Mouse (Mus musculus) forebrain, postnatal 0 days (tissue): ENCODE measurements around the gene Ampd2. TPM values are rescaled to one million over a fixed set of nuclear protein-coding genes. Genes with fewer than 3 reads are reported as not detected.

Experiments
- ATAC-seq: fragments of 200-750 bp; cut with Nextera tagmentation; 2 replicates; pipeline ENCODE4 v1.8.0; 2017; ENCODE audit warnings: mild to moderate bottlenecking, moderate library complexity
- DNase-seq: peaks from one replicate; pipeline ENCODE4 v3.0.0-alpha.2; 2015
- H3K27ac ChIP-seq: fragments of 300-500 bp; sonication (generic); 2 replicates; pipeline ENCODE4 v1.5.1; 2014; ENCODE audit warnings: low read depth, mild to moderate bottlenecking, antibody characterized with exemption, low read length, moderate library complexity, mixed read lengths
- H3K27me3 ChIP-seq: fragments of 300-500 bp; sonication (generic); 2 replicates; pipeline ENCODE4 v1.6.1; 2014; ENCODE audit warnings: mild to moderate bottlenecking, low read length, mixed read lengths; ENCODE audit not compliant: insufficient read depth
- H3K36me3 ChIP-seq: fragments of 300-500 bp; sonication (generic); 2 replicates; pipeline ENCODE4 v1.6.1; 2014; ENCODE audit warnings: mild to moderate bottlenecking, moderate library complexity; ENCODE audit not compliant: insufficient read depth
- H3K4me1 ChIP-seq: fragments of 300-500 bp; sonication (generic); 2 replicates; pipeline ENCODE4 v1.6.1; 2014; ENCODE audit warnings: antibody characterized with exemption; ENCODE audit not compliant: insufficient read depth
- H3K4me2 ChIP-seq: fragments of 300-500 bp; sonication (generic); 2 replicates; pipeline ENCODE4 v1.6.1; 2014; ENCODE audit warnings: low read depth, mild to moderate bottlenecking, moderate library complexity
- H3K4me3 ChIP-seq: fragments of 300-500 bp; sonication (generic); 2 replicates; pipeline ENCODE4 v1.5.1; 2014; ENCODE audit warnings: low read depth, low read length, mixed read lengths
- H3K9ac ChIP-seq: fragments of 300-500 bp; sonication (generic); 2 replicates; pipeline ENCODE4 v1.6.1; 2014; ENCODE audit warnings: mild to moderate bottlenecking
- H3K9me3 ChIP-seq: fragments of 300-500 bp; sonication (generic); 2 replicates; pipeline ENCODE4 v1.6.1; 2016; ENCODE audit warnings: low read length
- CTCF ChIP-seq: sonication (generic); IDR thresholded peaks from 2 replicates; pipeline ENCODE4 v1.5.1; 2016; ENCODE audit warnings: antibody characterized with exemption, control low read depth, low read depth
- WGBS: fragments of 180-500 bp; shearing (Covaris S2); extraction: QIAGEN DNeasy Blood & Tissue Kit; methylation state at CpG from one replicate; pipeline ENCODE4 v1.1.7; 2014; 5-methylcytosine and 5-hydroxymethylcytosine counted together
- polyA plus RNA-seq: library from polyadenylated mRNA; unstranded; fragments of >200 nt; fragmentation: Nextera tagmentation; extraction: Ambion mirVana; gene quantifications from 2 replicates; pipeline ENCODE4 v1.2.1, GENCODE M21; 2015
- total RNA-seq: library from RNA; depleted of rRNA; stranded (reverse); fragments of >200 nt; gene quantifications from 2 replicates; pipeline ENCODE4 v1.2.3, GENCODE M21; 2014; rRNA removed

Gene Ampd2
- total and polyA plus RNA-seq, 2 experiments from 2014 or later, result 46.6 to 47.0 TPM

GRCm38 (mm10) chr3:108028641-108029365, 57.6 kb downstream of the Ampd2 start:
- TF ChIP-seq CTCF, result no peak
- WGBS, result 56% methylated on average over 4 of the region's 4 CpGs
- no peaks in the 10 kb centered on the region for H3K4me1 ChIP-seq
- no peaks in the 10 kb centered on the region for H3K36me3 ChIP-seq
- no peak overlapping the region for H3K9ac ChIP-seq
- no peaks in the 10 kb centered on the region for H3K27me3 ChIP-seq
- no peak overlapping the region for H3K27ac ChIP-seq
- no peak overlapping the region for H3K4me2 ChIP-seq
- no peak for ATAC-seq
- no peak for DNase-seq
- H3K4me3 ChIP-seq, result no peak overlapping the region
- H3K9me3 ChIP-seq, result no peaks in the 10 kb centered on the region

- no peak for ATAC-seq
- WGBS, result 63% methylated on average over 1 of the region's 1 CpGs
Measured at GRCm38 (mm10) chr3:108026597-108026996, 59.9 kb downstream of the Ampd2 start.

DNA sequence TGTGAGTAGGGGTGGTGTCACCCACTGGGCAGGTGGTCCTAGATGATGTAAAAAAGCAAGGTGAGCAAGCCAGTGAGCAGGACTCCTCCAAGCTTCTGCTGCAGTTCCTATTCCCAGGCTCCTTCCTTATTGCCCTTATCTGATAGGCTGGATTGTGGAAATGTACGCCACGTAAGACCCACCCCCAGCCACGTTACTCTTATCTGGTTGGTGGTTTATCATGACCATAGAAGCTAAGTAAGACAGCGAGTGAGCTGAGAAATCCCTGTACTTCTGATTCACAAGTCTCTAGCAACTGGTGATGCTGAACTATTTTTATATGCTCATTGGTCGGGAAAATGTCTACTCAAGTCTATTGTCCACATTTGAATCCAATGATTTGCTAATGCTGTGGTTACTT, 60.4 kb downstream of the Ampd2 start:
- DNase-seq (peak; percentile 26), ATAC-seq (no peak)
- H3K36me3 ChIP-seq, result no peaks in the 10 kb centered on the region
- H3K4me2 ChIP-seq, result no peak overlapping the region
- H3K9me3 ChIP-seq, result no peaks in the 10 kb centered on the region
- no peak overlapping the region for H3K27ac ChIP-seq
- H3K9ac ChIP-seq, result no peak overlapping the region
- no peaks in the 10 kb centered on the region for H3K4me1 ChIP-seq
- H3K27me3 ChIP-seq, result no peaks in the 10 kb centered on the region
- TF ChIP-seq CTCF, result no peak
- H3K4me3 ChIP-seq, result no peak overlapping the region
- WGBS, result 80% methylated on average over 5 of the region's 5 CpGs

More at GRCm38 (mm10) chr3:108026597-108026996, 59.9 kb downstream of the Ampd2 start:
- H3K9me3 ChIP-seq, result no peaks in the 10 kb centered on the region
- TF ChIP-seq CTCF, result no peak
- no peak overlapping the region for H3K4me3 ChIP-seq
- no peak overlapping the region for H3K27ac ChIP-seq
- H3K9ac ChIP-seq, result no peak overlapping the region
- no peak for DNase-seq
- no peak overlapping the region for H3K4me2 ChIP-seq
- no peaks in the 10 kb centered on the region for H3K36me3 ChIP-seq
- H3K4me1 ChIP-seq, result no peaks in the 10 kb centered on the region
- H3K27me3 ChIP-seq, result no peaks in the 10 kb centered on the region

- no peaks in the 10 kb centered on the region for H3K9me3 ChIP-seq
- DNase-seq (no peak), ATAC-seq (no peak)
- no peaks in the 10 kb centered on the region for H3K36me3 ChIP-seq
- no peak overlapping the region for H3K9ac ChIP-seq
- no peaks in the 10 kb centered on the region for H3K4me1 ChIP-seq
- H3K27ac ChIP-seq, result no peak overlapping the region
- TF ChIP-seq CTCF, result no peak
- no peak overlapping the region for H3K4me3 ChIP-seq
- WGBS, result 82% methylated on average over 4 of the region's 4 CpGs
- H3K27me3 ChIP-seq, result no peaks in the 10 kb centered on the region
- H3K4me2 ChIP-seq, result no peak overlapping the region
Measured at GRCm38 (mm10) chr3:108025318-108025717, 61.1 kb downstream of the Ampd2 start.

Other genes starting within 250 kb of the Ampd2 start
- not detected in 2 replicates for gene Eps8l3, start 209.4 kb downstream of the Ampd2 start, total RNA-seq
- gene Eps8l3, start 209.4 kb downstream of the Ampd2 start, polyA plus RNA-seq, result not detected in 2 replicates
- 141 and 164 TPM in 2 replicates for gene Gstm5, start 190.8 kb downstream of the Ampd2 start, total RNA-seq
- gene Gstm5, start 190.8 kb downstream of the Ampd2 start, polyA plus RNA-seq, result 250 and 273 TPM in 2 replicates
- 32.2 and 38.9 TPM in 2 replicates for gene Gstm7, start 154.8 kb downstream of the Ampd2 start, total RNA-seq
- 42.4 and 44.8 TPM in 2 replicates for gene Gstm7, start 154.8 kb downstream of the Ampd2 start, polyA plus RNA-seq
- gene Gstm6, start 142.9 kb downstream of the Ampd2 start, total RNA-seq, result 12.5 and 20.7 TPM in 2 replicates
- 12.5 and 20.0 TPM in 2 replicates for gene Gstm6, start 142.9 kb downstream of the Ampd2 start, polyA plus RNA-seq
- gene Gstm3, start 117.4 kb downstream of the Ampd2 start, total RNA-seq, result not detected in 2 replicates
- gene Gstm3, start 117.4 kb downstream of the Ampd2 start, polyA plus RNA-seq, result not detected in 2 replicates
- gene Gstm2, start 100.2 kb downstream of the Ampd2 start, total RNA-seq, result 6.5 TPM in 2 replicates
- gene Gstm2, start 100.2 kb downstream of the Ampd2 start, polyA plus RNA-seq, result 11.9 and 12.0 TPM in 2 replicates
- 57.9 and 58.1 TPM in 2 replicates for gene Gstm1, start 68.7 kb downstream of the Ampd2 start, total RNA-seq
- 190 and 241 TPM in 2 replicates for gene Gstm1, start 68.7 kb downstream of the Ampd2 start, polyA plus RNA-seq
- gene Gstm4, start 41.8 kb downstream of the Ampd2 start, total RNA-seq, result 5.5 and 5.6 TPM in 2 replicates
- 20.7 and 22.9 TPM in 2 replicates for gene Gstm4, start 41.8 kb downstream of the Ampd2 start, polyA plus RNA-seq
- gene Gnat2, start 6.1 kb upstream of the Ampd2 start, total RNA-seq, result 0.10 and 0.38 TPM in 2 replicates
- 0.16 and 0.27 TPM in 2 replicates for gene Gnat2, start 6.1 kb upstream of the Ampd2 start, polyA plus RNA-seq
- gene Gnai3, start 59.5 kb upstream of the Ampd2 start, total RNA-seq, result 109 and 120 TPM in 2 replicates
- gene Gnai3, start 59.5 kb upstream of the Ampd2 start, polyA plus RNA-seq, result 104 and 118 TPM in 2 replicates
- gene Gpr61, start 68.2 kb upstream of the Ampd2 start, total RNA-seq, result 8.1 and 9.8 TPM in 2 replicates
- 3.2 and 5.3 TPM in 2 replicates for gene Gpr61, start 68.2 kb upstream of the Ampd2 start, polyA plus RNA-seq
- gene Amigo1, start 99.7 kb upstream of the Ampd2 start, total RNA-seq, result 20.4 and 22.0 TPM in 2 replicates
- 9.4 and 12.1 TPM in 2 replicates for gene Amigo1, start 99.7 kb upstream of the Ampd2 start, polyA plus RNA-seq
- 4.1 and 5.4 TPM in 2 replicates for gene Cyb561d1, start 114.6 kb upstream of the Ampd2 start, total RNA-seq
- 3.3 and 4.5 TPM in 2 replicates for gene Cyb561d1, start 114.6 kb upstream of the Ampd2 start, polyA plus RNA-seq
- gene Atxn7l2, start 124.3 kb upstream of the Ampd2 start, total RNA-seq, result 22.0 and 23.4 TPM in 2 replicates
- 18.1 and 20.7 TPM in 2 replicates for gene Atxn7l2, start 124.3 kb upstream of the Ampd2 start, polyA plus RNA-seq
- 0.29 and 1.0 TPM in 2 replicates for gene Sypl2, start 140.0 kb upstream of the Ampd2 start, total RNA-seq
- gene Sypl2, start 140.0 kb upstream of the Ampd2 start, polyA plus RNA-seq, result 0.42 and 0.70 TPM in 2 replicates
- gene Psma5, start 170.3 kb upstream of the Ampd2 start, total RNA-seq, result 134 and 189 TPM in 2 replicates
- 239 and 278 TPM in 2 replicates for gene Psma5, start 170.3 kb upstream of the Ampd2 start, polyA plus RNA-seq
- gene Sort1, start 197.4 kb upstream of the Ampd2 start, total RNA-seq, result 61.9 and 69.0 TPM in 2 replicates
- gene Sort1, start 197.4 kb upstream of the Ampd2 start, polyA plus RNA-seq, result 11.3 and 12.9 TPM in 2 replicates